Mouse (Mus musculus) erythroblast, embryonic 14.5 days (primary cell): ENCODE measurements at regions not wholly inside any gene's neighbourhood (a gene's known extent, or its start where the extent isn't known, plus 50 kb on each side); places are given as distances from the start of the nearest gene placed in this dataset.

Experiments used
- H3K27me3 ChIP-seq: 2 replicates; pipeline ENCODE4 v1.6.1; 2012; ENCODE audit warnings: inconsistent platforms; ENCODE audit not compliant: control insufficient read depth
- H3K36me3 ChIP-seq: 2 replicates; pipeline ENCODE4 v1.6.1; 2012; ENCODE audit warnings: mild to moderate bottlenecking, inconsistent platforms; ENCODE audit not compliant: control insufficient read depth
- H3K4me1 ChIP-seq: 2 replicates; pipeline ENCODE4 v1.6.1; 2012; ENCODE audit warnings: inconsistent platforms; ENCODE audit not compliant: control insufficient read depth
- H3K4me3 ChIP-seq: replicated peaks from 2 replicates; pipeline ENCODE3; 2012; ENCODE audit warnings: moderate library complexity, mild to moderate bottlenecking, inconsistent platforms
- H3K9me3 ChIP-seq: 2 replicates; pipeline ENCODE4 v1.6.1; 2012; ENCODE audit warnings: low read length, inconsistent platforms, mixed read lengths; ENCODE audit not compliant: control insufficient read depth
- GATA1 ChIP-seq: IDR thresholded peaks from 2 replicates; pipeline ENCODE4 v1.6.1; 2012; ENCODE audit warnings: low read length, inconsistent platforms, mixed read lengths
- TAL1 ChIP-seq: IDR thresholded peaks from 3 replicates; pipeline ENCODE4 v1.6.1; 2012; ENCODE audit warnings: low read length, inconsistent platforms, mixed read lengths

- Histone ChIP-seq H3K27me3 (no peaks in the 10 kb centered on the region), H3K36me3 (no peaks in the 10 kb centered on the region), H3K4me3 (no peak overlapping the region), H3K9me3 (no peaks in the 10 kb centered on the region), H3K4me1 (no peaks in the 10 kb centered on the region)
- no peak for TF ChIP-seq GATA1
- no peak for TF ChIP-seq TAL1
Measured at GRCm38 (mm10) chr7:37403483-37403882, 370.0 kb downstream of the Zfp536 start.

GRCm38 (mm10) chr7:37413350-37413749, 360.1 kb downstream of the Zfp536 start:
- Histone ChIP-seq H3K4me1 (no peaks in the 10 kb centered on the region), H3K4me3 (no peak overlapping the region), H3K27me3 (no peaks in the 10 kb centered on the region), H3K9me3 (no peaks in the 10 kb centered on the region), H3K36me3 (no peaks in the 10 kb centered on the region)
- TF ChIP-seq GATA1 (no peak), TAL1 (no peak)

GRCm38 (mm10) chr7:37421704-37422103, 351.7 kb downstream of the Zfp536 start:
- no peaks in the 10 kb centered on the region for H3K4me1 ChIP-seq
- no peak overlapping the region for H3K4me3 ChIP-seq
- no peaks in the 10 kb centered on the region for H3K36me3 ChIP-seq
- H3K27me3 ChIP-seq: no peaks in the 10 kb centered on the region
- no peaks in the 10 kb centered on the region for H3K9me3 ChIP-seq
- TF ChIP-seq TAL1: no peak
- TF ChIP-seq GATA1: no peak
